ENCODE assay signal across 25 mouse cellular contexts in genomic region chr17:93579981-93580380, GRCm38 (mm10).
DNase-seq lines count a peak whose midpoint lies in the region; ATAC-seq and TF ChIP-seq lines count a peak whose summit lies in the region.
"Had no signal": no experiment of that assay in that cellular context is flagged by ENCODE, and none has a peak within 500 bp of the region (broad histone marks: within the 10 kb centered on the region; RNA-seq: fewer than 3 reads in every experiment).

No protein-coding gene starts in this region.

- ATAC-seq in forebrain, embryonic 14.5 days, result no peak
- ATAC-seq in forebrain, postnatal 0 days, result no peak
- 0 out of 2 replicates have a peak, but pooled peaks have one; percentile 42 for ATAC-seq in common myeloid progenitor, adult 5-6 weeks (replicated peaks; ENCODE audit: low read depth, poor library complexity, severe bottlenecking)
- peak; percentile 54 for ATAC-seq in megakaryocyte progenitor cell, adult 5-6 weeks (replicated peaks; ENCODE audit: poor library complexity)
- ATAC-seq: CD4-positive, CD25-positive, alpha-beta regulatory T cell, adult 4 months; forebrain, embryonic 13.5 days; forebrain, embryonic 16.5 days had no signal

- no peak overlapping the region for H3K27ac ChIP-seq in forebrain, embryonic 14.5 days (ENCODE audit: low read depth, low read length)
- no peak overlapping the region for H3K27ac ChIP-seq in forebrain, postnatal 0 days (ENCODE audit: low read depth, low read length)
- no peak overlapping the region for H3K27ac ChIP-seq in MEL (ENCODE audit: control insufficient read depth, low read depth, low read length)
- no peak overlapping the region for H3K27ac ChIP-seq in layer of hippocampus, adult 2 months
- H3K27ac ChIP-seq: embryonic facial prominence, embryonic 10.5 days; embryonic facial prominence, embryonic 12.5 days; forebrain, embryonic 13.5 days had no signal

- no peak for TF ChIP-seq RAD21 in MEL (IDR thresholded peaks at IDR 0.05; ENCODE audit: low read depth, low read length)

- no peak for TF ChIP-seq POLR2A in MEL (IDR thresholded peaks at IDR 0.05; ENCODE audit: control insufficient read depth in 1 of 2, insufficient read depth in 1 of 2, low read depth in 1 of 2, low read length in 2 of 2, poor library complexity in 1 of 2)

- no peak overlapping the region for H3K9ac ChIP-seq in forebrain, embryonic 14.5 days (ENCODE audit: low read length)
- H3K9ac ChIP-seq in forebrain, postnatal 0 days, result no peak overlapping the region
- H3K9ac ChIP-seq in MEL (ENCODE audit: control insufficient read depth, low read depth, low read length, poor library complexity, severe bottlenecking), result no peak overlapping the region
- H3K9ac ChIP-seq: embryonic facial prominence, embryonic 12.5 days; forebrain, embryonic 13.5 days had no signal

- no peaks in the 10 kb centered on the region for H3K79me2 ChIP-seq in MEL (ENCODE audit: control insufficient read depth, insufficient read depth, low read length, poor library complexity)

- H3K36me3 ChIP-seq in forebrain, embryonic 14.5 days (ENCODE audit: control insufficient read depth, insufficient read depth, low read length), result no peaks in the 10 kb centered on the region
- no peaks in the 10 kb centered on the region for H3K36me3 ChIP-seq in forebrain, postnatal 0 days (ENCODE audit: insufficient read depth)
- H3K36me3 ChIP-seq in MEL (ENCODE audit: control insufficient read depth in 1 of 2, insufficient read depth in 2 of 2, low read length in 2 of 2), result no peaks in the 10 kb centered on the region
- H3K36me3 ChIP-seq: embryonic facial prominence, embryonic 10.5 days; embryonic facial prominence, embryonic 12.5 days; G1E had no signal

- no peak for TF ChIP-seq EP300 in MEL (IDR thresholded peaks at IDR 0.05; ENCODE audit: low read depth in 1 of 2, low read length in 2 of 2)

- H3K4me2 ChIP-seq in forebrain, embryonic 14.5 days (ENCODE audit: low read length), result no peak overlapping the region
- no peak overlapping the region for H3K4me2 ChIP-seq in forebrain, postnatal 0 days (ENCODE audit: low read depth)
- H3K4me2 ChIP-seq: embryonic facial prominence, embryonic 12.5 days; forebrain, embryonic 13.5 days had no signal

- TF ChIP-seq CTCF in forebrain, postnatal 0 days (IDR thresholded peaks at IDR 0.05; ENCODE audit: low read depth), result no peak
- TF ChIP-seq CTCF in MEL (IDR thresholded peaks at IDR 0.05 in 2 of 3, conservative IDR thresholded peaks at IDR 0.05 in 1 of 3; ENCODE audit: control insufficient read depth in 1 of 3, insufficient read depth in 1 of 3, low read depth in 2 of 3, low read length in 3 of 3, poor library complexity in 1 of 3, severe bottlenecking in 1 of 3), result no peak
- TF ChIP-seq CTCF in layer of hippocampus, adult 2 months (conservative IDR thresholded peaks at IDR 0.05), result no peak

- no peaks in the 10 kb centered on the region for H3K9me3 ChIP-seq in forebrain, embryonic 14.5 days (replicated peaks; ENCODE audit: control insufficient read depth, low read length)
- no peaks in the 10 kb centered on the region for H3K9me3 ChIP-seq in forebrain, postnatal 0 days (ENCODE audit: low read length)
- H3K9me3 ChIP-seq in MEL (replicated peaks; ENCODE audit: insufficient read depth, low read length), result no peaks in the 10 kb centered on the region
- H3K9me3 ChIP-seq: embryonic facial prominence, embryonic 10.5 days; embryonic facial prominence, embryonic 12.5 days; forebrain, embryonic 13.5 days; G1E had no signal

- DNase-seq in forebrain, embryonic 14.5 days (ENCODE audit: low spot score), result peak; percentile 1
- no peak for DNase-seq in forebrain, postnatal 0 days
- DNase-seq in MEL (ENCODE audit: low read depth, low spot score), result peak; percentile 26
- no peak for DNase-seq in spleen, postnatal 14 days (ENCODE audit: low spot score in 2 of 2)
- DNase-seq in layer of hippocampus, adult 2 months (ENCODE audit: low spot score in 2 of 2), result no peak
- no peak for DNase-seq in layer of hippocampus, adult 9-10 months (ENCODE audit: low spot score)
- DNase-seq: adrenal gland, adult 2 months; adrenal gland, postnatal 10 days; adrenal gland, postnatal 25 days; B cell, adult 2 months; cerebellum, adult 11 months; cerebellum, adult 18-20 months; cerebellum, adult 8-10 months; cerebellum, adult 9-11 months; cerebellum, postnatal 14 days; cerebellum, postnatal 36 days had no signal

- 89% methylated on average over 5 of the region's 5 CpGs for WGBS in forebrain, embryonic 14.5 days
- WGBS in forebrain, postnatal 0 days, result 82% methylated on average over 5 of the region's 5 CpGs

- no peaks in the 10 kb centered on the region for H3K4me1 ChIP-seq in forebrain, embryonic 14.5 days (ENCODE audit: control insufficient read depth, insufficient read depth, low read length)
- no peaks in the 10 kb centered on the region for H3K4me1 ChIP-seq in forebrain, postnatal 0 days (ENCODE audit: insufficient read depth)
- H3K4me1 ChIP-seq in MEL (ENCODE audit: control insufficient read depth in 1 of 2, insufficient read depth in 2 of 2, low read length in 2 of 2), result no peaks in the 10 kb centered on the region
- H3K4me1 ChIP-seq: embryonic facial prominence, embryonic 10.5 days; embryonic facial prominence, embryonic 12.5 days; forebrain, embryonic 13.5 days had no signal

- H3K27me3 ChIP-seq in forebrain, embryonic 14.5 days (replicated peaks; ENCODE audit: control insufficient read depth, insufficient read depth, low read length), result no peaks in the 10 kb centered on the region
- no peaks in the 10 kb centered on the region for H3K27me3 ChIP-seq in forebrain, postnatal 0 days (ENCODE audit: insufficient read depth, low read length)
- H3K27me3 ChIP-seq in MEL (ENCODE audit: control insufficient read depth in 1 of 2, insufficient read depth in 2 of 2, low read length in 2 of 2), result no peaks in the 10 kb centered on the region
- H3K27me3 ChIP-seq: CH12.LX; embryonic facial prominence, embryonic 12.5 days; forebrain, embryonic 13.5 days had no signal

- no peak overlapping the region for H3K4me3 ChIP-seq in forebrain, embryonic 14.5 days (ENCODE audit: low read depth, low read length)
- H3K4me3 ChIP-seq in forebrain, postnatal 0 days (ENCODE audit: low read depth, low read length), result no peak overlapping the region
- no peak overlapping the region for H3K4me3 ChIP-seq in MEL (ENCODE audit: control insufficient read depth in 1 of 2, insufficient read depth in 1 of 2, low read depth in 2 of 2, low read length in 2 of 2)
- H3K4me3 ChIP-seq in layer of hippocampus, adult 2 months, result no peak overlapping the region
- H3K4me3 ChIP-seq: embryonic facial prominence, embryonic 10.5 days; embryonic facial prominence, embryonic 12.5 days; forebrain, embryonic 13.5 days had no signal

TF ChIP-seq in MEL, 35 proteins besides CTCF, POLR2A, EP300 and RAD21:
- TF ChIP-seq MYC (IDR thresholded peaks at IDR 0.05; ENCODE audit: low read depth, low read length) (no peak), ZMIZ1 (IDR thresholded peaks at IDR 0.05; ENCODE audit: low read depth, low read length) (no peak), ETS1 (IDR thresholded peaks at IDR 0.05; ENCODE audit: low read depth, low read length) (0 out of 2 replicates have a peak, but pooled peaks have one; percentile 13), USF1 (IDR thresholded peaks at IDR 0.05; ENCODE audit: low read depth, low read length) (no peak), MAZ (IDR thresholded peaks at IDR 0.05; ENCODE audit: low read depth, low read length) (no peak), JUND (IDR thresholded peaks at IDR 0.05; ENCODE audit: low read depth, low read length) (no peak), ZKSCAN1 (IDR thresholded peaks at IDR 0.05; ENCODE audit: low read depth, low read length) (no peak), CHD1 (IDR thresholded peaks at IDR 0.05; ENCODE audit: low read depth, low read length) (no peak)
TF ChIP-seq in MEL: peak in this region for 1.

Comparison
In these comparisons a context has a peak if more than half of its experiments do, and no peak if none do; other contexts are left out.
1. DNase-seq: peak in forebrain, embryonic 14.5 days (single experiment) and MEL (single experiment); none in forebrain, postnatal 0 days (single experiment), spleen, postnatal 14 days (0 of 2), layer of hippocampus, adult 2 months (0 of 2) and layer of hippocampus, adult 9-10 months (single experiment).
2. ATAC-seq: peak in common myeloid progenitor, adult 5-6 weeks (single experiment) and megakaryocyte progenitor cell, adult 5-6 weeks (single experiment); none in forebrain, embryonic 14.5 days (single experiment) and forebrain, postnatal 0 days (single experiment).